Mouse (Mus musculus) layer of hippocampus, postnatal 10 days (tissue): ENCODE results near the gene Smchd1. TPM values are rescaled to one million over a fixed set of nuclear protein-coding genes. Genes with fewer than 3 reads are reported as not detected.
"Not testable (repeated sequence)": the region's sequence is repeated elsewhere in the genome, so short reads cannot be mapped to it uniquely, and the experiment has no call there.

Source experiments
- DNase-seq, 2 experiments: peaks; one replicate each; pipeline ENCODE4 v3.0.0; 2021; ENCODE audit warnings: low spot score in 2 of 2
- long read RNA-seq: library from polyadenylated mRNA; stranded (forward); transcript quantifications from one replicate; pipeline ENCODE4 v2.0.0, GENCODE M21; 2023
- total RNA-seq, 2 experiments: library from RNA; stranded (reverse); gene quantifications; 2 replicates each; pipeline ENCODE4 v1.2.3; 2021

Gene Smchd1
- total RNA-seq, result 10 to 100 TPM; 29.0 to 37.1 TPM
- long read RNA-seq, full-length matches to known transcripts, result 2 of 5 reads
- long read RNA-seq, partial matches to known transcripts, result 2 of 5 reads
- long read RNA-seq, other reads (novel, unspliced or antisense), result 1 of 5 reads

DNA sequence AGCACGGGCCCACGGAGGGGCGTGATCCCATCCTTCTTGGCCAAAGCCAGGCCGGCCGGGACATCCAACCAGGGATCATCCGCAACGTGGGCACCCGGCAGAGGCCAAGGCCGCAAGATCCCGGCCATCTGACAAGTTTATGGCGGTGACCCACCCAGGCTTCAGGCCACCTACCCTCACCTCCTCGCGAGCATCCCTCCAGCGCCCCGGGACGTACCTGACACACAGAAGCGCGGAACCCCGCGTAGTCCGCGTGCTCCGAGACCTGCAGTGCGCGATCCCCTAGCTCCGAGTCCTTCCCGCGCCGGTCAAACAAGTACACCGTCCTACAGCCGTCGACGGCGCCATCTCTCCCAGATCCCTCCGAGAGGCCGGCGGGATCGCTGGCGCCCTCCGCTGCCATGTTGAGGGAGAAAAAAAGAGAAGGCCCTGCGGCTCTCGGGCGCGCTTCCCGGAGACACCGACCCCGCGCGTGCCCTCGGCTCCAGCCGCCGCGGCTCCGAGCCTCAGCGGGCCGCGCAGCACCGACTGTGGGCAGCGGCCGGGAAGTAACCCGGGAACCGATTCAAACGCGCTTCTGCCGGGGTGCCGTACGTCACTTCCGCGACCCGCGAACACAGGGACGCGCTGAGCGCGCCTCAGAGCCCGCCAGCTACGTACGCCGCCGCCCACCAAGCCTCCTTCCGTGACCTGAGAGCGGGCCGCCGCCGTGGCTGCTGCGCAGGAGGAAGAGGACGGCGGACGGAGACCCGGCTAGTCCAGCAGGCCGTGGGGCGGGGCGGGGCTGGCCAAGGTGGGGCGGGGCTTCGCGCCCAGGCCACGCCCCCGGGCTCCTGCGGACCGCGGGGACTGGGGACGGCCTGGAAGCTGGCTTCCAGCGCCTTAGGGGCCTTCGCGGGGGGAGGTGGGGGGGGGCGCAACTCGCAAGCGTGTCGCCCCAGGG, at the start of gene Smchd1:
TSS of gene Smchd1 (minus strand) at position 582 of the 943 bp plus-strand sequence.
- DNase-seq, result peak; percentile 91 to 94

DNA sequence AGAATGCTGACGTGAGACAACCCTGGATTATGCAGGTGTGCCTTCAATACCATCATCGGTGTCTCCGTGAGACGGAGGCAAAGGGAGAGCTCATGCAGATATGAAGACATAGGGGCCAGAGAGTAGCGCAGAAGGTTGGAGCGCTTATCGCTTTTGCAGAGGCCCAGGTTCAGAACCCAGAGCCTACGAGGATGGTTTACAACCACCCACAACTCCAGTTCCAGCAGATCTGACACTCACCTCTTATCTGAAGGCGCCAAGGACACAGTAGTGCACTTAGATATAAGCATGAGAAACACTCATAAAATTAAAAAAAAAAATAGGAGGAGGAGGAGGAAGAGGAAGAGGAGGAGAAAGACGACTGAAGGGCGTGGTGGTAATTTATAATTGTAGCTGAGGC, 35.2 kb upstream of the Smchd1 start:
- no peak for DNase-seq

DNA sequence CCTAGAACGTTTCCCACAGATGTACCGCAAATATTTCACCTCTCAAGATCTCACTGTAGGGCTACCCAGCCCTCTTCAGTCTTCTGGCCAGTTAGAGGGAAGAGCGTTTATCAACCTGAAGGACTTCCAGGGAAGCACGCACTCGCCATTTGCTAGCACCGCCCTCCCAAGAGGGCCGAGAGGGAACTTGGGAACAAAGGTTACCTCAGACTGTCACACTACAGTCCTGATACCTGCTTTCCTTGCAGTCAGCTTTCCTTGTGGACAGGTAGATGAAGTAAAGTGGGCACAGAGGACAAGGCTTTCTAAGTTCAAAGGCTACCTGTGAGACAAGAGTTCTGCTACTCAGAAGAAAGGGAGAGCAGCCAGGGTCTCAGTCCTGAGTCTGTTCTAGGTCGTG, 31.7 kb upstream of the Smchd1 start:
- DNase-seq, result no peak

DNA sequence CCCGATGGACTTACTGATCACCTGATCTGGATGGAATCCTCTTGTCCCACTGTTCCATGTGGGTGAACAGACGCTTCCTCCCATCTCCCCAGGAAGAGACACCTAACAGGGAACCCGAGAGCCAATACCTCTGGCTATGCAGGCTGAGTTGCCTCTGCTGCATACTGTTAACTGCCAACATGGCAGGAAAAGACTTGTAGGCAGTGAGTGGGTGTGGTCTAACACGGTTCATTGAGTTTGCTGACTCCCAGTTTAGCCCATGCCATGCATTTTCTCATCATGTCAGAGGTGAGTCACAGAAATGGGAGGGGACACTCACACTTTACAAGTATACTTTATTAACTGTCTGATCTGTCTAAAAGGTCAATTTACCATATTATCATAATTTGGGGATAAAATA, 20.6 kb upstream of the Smchd1 start:
- DNase-seq, result no peak

DNA sequence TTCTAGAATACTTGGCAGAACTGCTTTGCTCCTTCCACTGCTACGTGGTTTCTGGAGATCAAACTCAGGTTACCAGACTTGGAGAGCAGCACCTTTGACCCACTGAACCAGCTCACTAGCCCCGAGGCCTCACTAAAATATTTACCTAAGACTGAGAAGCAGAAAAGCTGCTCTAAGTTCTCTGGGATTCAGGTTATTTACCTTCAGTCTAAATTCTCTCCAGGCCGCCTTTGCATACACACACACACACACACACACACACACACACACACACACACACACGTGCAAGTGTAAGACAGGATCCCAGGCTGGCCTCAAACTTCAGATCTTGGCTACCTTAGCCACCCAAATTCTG, 16.2 kb upstream of the Smchd1 start:
- DNase-seq, result no peak

DNA sequence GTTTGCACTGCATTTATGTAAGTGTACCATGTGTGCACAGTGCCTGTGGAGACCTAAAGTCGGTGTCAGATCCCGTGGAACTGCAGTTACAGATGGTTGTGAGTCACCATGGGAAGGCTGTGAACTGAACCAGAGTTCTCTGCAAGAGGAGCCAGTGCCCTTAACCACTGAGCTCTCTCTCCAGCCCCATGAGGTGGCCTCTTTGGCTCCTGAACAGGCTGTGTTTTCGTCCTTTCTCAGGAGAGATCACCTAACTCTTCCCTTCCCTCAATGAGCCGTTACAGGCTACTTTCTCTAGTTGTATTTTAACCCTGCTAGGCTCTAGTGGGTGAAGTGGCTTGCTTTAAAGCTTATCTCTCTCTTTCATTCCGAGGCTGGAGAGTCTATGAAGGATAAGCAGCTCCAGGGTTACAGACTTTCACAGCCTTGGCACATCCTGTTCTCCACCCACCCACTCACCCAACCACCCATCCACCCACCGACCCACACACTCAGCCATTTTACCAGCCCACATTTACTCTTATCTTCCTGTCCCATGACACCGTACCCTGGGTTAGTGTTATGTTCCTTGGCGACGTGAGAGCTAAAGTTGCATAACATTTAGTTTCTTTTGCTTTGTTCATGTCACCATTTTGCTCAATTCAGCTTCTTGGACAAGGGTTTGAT, 15.7 kb upstream of the Smchd1 start:
- no peak for DNase-seq

DNA sequence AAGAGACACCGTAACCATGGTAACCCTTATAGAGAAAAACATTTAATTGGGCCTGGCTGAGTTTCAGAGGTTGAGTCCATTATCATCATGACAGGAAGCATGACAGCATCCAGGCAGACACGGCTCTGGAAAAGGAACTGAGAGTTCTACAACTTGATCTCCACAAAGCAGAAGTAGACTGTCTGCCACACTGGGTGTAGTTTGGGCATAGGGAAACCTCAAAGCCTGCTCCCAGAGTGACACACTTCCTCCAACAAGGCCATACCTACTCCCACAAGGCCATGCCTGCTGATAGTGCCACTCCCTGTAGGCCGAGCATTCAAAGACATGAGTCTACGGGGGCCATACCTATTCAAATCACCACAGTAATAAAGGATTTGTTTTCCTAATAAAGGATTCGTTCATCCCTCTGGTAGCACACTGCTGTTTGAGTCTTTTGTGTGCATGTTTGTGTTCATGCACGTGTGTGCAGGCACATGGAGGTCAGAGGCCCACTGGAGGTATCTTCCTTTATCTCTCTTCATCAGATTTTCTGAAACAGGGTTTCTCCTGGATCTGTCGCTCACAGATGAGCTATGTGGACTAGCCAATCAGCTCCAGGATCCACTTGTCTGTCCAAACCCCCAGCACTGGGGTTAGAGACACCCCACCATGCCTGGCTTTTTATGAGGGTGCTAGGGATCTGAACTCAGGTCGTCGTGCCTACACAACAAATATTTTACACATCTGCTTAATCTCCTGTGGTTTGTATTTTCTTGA, 14.7 kb upstream of the Smchd1 start:
- DNase-seq, result no peak

DNA sequence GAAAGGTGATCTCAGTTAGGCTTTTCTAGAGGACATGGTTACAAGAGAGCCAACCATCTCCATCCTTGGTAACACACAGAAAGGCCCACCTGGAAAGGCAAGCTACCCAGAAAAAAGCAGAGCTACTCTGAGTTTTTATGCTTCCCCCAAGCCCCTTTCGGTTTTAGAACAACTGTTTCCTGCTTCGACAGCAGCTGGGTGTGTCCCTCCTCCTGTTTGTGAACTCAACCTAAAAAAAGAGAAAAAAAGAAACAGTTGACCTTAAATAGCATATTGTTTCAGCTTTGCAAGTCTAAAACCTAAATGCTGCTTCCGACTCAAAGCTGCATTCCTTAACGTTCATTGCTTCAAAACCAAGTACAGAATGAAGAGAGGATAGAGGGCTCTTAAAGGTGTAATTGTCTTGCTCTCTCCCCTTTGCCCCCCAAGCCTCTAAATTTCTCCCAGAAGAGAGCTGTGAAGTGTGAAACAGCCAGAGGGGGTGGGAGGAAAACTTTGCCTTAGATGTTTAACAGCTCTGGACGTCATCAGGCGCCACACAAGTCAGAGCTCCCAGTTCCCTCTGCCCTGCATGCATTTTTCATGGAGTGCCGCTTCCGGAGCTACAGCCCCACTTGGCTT, 11.2 kb upstream of the Smchd1 start:
- no peak for DNase-seq

DNA sequence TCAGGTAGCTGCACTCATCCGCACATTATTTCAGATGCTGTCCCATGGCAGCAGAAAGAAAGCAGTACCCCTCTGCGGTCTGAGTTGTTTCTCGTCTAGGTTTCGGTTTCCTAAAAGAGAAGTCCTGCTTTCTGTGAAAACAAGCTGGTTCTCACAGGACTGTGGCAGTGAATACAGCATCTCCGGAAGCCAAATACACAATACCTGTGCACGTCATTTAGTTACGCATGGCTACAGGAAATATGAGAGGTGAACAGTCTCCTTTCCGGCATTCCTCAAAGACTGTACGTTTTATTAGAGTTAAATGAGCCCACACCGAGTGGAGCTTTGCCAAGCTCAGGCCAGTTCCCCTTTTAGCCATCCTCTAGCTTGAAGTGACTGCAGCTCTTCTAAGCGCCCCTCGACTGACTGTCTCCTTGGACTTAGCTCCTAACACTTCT, 10.7 kb upstream of the Smchd1 start:
- peak in 1 of 2 experiments; percentile 16 for DNase-seq

DNA sequence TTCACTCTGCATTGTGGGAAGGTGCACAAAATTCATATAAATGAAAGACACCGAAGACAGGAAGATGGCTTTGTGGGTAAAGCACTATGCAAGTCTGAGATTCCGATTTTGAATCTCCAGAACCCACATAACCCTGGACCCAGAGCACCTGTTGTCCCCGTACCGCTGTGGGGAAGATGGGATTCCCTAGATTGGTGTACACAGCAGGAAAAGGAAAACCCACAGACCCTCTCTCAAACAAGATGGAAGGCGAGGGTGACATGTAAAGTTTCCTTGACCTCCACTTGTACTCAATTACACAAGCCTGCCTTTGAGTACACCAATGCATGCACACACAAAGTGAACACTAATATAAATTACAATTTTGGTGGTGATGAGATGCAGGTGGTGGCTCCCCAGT, 9.6 kb upstream of the Smchd1 start:
- DNase-seq, result no peak

DNA sequence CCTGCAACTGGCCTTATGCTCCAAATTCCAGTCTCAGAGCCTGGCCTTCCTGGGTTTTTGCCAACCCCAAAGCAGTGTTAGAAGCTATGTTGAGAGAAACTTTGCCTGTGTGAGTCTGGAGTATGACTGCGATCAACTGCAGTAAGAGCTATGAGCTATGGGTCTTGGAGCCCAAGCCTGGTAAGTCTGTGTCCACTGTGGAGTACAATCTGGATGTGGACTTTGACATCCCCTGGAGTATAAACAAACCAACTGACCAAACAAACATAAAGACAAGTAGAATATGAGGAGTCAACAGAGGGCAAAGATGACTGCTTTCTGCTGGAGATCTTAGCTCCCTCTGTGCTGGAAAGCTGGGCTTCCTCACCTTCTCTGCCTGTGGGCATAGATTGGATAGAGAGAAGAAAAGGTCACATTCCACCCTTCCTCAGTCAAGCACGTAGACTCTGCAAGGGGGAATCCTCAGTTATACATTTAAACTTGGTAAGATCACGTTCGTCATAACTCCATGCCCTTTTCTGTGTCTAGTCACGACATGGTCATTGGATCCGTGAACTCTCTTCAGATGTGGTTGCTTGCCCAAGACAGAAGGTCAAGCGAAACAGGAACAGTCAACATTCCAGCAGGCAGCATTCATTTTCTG, 8.4 kb upstream of the Smchd1 start:
- DNase-seq, result no peak

DNA sequence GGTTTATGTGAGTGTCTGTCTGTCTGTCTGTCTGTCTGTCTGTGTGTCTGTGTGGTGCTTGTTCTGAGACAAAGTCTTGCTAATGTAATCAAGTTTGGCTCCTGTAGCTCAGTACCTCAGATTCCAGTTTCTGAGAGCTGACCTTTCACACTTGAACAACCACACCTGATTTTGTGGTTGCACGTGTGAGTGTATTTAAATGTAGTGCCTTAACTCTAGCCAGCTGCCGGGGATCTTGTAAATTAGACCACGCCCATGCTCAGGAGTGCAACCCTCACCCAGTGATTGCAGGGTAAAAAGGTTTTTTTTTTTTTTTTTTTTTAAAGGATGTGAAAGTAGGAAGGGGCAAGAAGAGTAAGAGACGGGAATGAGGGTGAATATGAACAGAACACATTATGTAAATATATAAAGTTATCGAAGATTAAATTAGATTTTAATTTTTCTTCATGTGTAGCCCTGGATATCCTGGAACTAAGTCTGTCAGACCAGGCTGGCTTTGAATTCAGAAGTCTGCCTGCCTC, 4.3 kb upstream of the Smchd1 start:
- DNase-seq, result no peak

DNA sequence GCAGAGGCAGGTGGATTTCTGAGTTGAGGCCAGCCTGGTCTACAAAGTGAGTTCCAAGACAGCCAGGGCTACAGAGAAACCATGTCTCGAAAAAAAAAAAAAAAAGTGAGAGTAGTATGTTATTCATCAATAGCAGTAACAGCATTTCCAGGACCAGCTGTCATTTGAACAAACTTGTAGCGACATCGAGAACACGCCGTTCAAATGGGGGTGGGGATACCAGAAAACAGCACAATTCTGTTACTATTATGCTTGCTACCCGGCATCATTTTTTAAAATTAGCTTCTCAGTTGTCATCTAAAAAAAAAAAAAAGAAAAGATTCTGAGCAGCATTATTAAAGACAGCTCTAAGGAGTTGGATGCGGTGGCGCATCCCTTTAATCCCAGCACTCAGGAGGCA, 2.3 kb upstream of the Smchd1 start:
- DNase-seq, result no peak

DNA sequence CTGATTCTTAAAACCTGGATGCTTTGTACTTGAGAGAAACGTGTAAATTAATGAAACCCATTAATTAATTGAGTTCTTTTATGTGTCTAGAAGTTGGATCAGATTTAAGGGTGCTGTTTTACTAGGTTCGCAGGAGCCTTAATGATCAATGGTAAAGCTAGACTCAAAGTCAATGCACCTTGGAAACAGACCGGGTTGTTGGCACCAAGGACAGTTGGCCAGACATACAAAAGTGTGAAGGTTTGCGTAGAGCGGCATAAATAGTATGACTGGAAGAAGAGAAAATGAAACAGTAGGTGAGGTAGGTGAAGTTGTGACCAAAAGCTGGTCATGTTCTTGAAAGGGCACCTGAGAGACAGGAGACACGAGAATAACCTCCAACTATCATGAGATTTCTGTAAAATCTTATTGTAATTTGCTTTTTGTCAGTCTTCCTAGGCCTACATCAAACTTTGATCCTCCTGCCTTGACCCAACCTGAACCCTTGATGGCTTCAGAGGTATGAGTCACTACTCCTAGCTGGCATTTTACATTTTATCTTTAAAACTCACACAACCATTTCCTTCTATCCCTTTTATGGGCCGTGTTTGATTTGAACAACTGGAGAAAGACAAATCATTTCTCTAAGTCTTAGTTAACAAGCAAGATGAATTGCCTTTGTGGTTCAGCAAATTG, 1.3 kb upstream of the Smchd1 start:
- DNase-seq, result no peak

DNA sequence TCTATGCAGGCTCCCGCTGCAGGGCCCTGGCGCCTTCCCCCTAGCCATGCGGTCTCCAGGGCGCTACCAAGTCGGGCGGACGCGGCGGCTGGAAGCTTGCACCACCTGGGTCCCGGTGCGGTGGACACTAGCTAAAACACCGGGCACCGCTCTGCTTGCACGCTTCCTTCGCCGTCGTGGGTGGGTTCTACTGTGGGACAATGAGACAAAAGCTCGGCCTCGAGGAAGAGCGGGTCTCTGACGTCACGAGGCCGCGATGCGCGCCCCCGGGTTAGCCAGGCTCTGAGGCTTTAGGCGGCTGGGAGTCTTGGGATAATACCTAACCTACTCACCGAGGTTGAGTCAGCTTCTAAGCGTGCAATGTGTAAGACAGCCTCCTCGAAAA, 554 bp upstream of the Smchd1 start:
- DNase-seq, result peak; percentile 65 to 76

DNA sequence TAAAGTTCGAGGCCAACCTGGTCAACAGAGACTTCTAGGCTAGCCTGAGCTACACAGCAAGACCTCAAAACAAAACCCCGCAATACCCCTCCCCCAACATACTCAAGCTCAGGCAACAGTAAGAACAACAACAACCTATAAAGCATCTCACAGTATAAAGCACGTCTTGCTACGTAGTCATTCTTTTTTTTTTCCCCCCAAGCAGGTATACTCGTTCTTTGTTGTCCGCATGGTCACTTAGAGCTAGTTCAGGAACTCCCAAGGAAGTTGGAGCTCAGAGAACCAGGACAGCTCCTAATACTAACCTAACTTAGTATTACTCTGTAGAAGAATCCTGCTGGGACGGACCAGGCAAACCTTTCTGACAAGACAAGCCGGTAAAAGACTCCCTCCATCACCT, 1.0 kb downstream of the Smchd1 start:
- no peak for DNase-seq

DNA sequence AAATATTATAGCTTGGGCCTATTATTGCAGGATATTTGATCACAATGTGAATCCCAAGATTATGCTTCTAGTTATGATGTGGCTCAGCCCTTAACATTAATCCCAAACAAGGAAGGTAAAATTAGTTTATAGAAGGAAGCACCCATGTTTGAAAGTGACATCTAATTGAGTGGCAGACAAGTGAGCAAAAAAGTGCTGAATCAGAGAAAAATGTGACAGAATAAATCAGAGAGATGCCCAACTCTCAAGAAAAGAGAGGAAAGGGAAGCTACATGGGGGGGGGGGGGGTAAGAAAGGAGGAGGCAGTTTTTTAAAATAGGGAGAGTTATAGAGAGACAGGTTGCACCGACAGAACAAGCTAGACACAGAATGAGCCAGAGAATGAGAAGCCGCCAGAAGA, 3.9 kb downstream of the Smchd1 start:
- no peak for DNase-seq

DNA sequence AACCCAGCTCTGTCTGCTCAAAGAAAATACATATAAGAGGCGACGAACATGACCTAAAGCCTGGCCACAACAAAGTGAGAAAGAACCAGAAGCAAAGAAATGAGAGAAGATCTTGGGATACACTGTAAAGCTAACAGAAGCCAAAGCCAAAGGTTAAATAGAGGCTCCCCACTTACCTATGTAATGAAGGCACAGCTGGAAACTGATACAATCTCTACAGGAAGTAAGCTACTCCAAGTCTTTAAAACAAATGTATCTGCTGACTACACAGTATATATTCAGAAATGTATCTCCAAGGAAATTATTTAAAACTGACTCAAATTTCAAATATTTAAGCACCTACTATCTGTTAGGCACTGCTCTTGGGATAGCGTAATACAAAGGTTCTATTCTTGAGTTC, 14.8 kb downstream of the Smchd1 start:
- DNase-seq, result no peak

DNA sequence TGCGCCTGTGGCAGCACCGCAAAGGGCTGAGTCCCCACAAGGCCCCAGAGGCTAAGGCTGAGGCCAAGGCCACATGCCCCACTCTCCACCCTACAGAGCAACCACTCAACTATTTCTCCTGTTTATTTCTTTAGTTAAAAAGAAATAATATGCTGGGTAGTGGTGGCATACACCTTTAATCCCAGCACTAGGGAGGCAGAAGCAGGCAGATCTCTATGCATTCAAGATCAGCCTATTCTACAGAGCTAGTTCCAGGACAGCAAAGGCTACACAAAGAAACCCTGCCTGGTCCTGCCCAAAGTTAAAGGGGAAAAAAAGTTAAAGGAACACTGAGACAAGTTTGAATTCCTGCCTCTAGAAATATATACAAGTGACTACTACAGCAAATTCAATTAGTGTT, 15.3 kb downstream of the Smchd1 start, which contains the start of gene Gm4707:
TSS of gene Gm4707 (minus strand) at position 101 of the 400 bp plus-strand sequence.
- no peak for DNase-seq

DNA sequence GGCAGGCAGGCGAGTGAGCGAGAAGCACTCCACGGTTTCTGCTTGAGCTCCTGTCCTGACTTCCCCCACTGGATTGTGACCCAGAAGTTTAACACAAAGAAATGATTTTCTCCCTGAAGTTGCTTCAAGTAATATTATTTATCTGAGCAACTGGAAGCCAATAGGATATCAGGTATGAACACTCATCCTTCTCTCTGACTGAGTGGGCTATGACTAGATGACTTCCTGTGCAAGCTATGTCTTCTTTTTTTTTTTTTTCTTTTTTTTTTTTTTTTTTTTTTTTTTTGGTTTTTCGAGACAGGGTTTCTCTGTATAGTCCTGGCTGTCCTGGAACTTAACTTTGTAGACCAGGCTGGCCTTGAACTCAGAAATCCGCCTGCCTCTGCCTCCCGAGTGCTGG, 17.8 kb downstream of the Smchd1 start:
- DNase-seq, result not testable (repeated sequence)
